Mouse (Mus musculus): Measurements from ENCODE around the gene Opn1sw.
A peak's percentile ranks its signal among the peaks of the same experiment; 100 is the strongest.
"Not testable (repeated sequence)": the region's sequence is repeated elsewhere in the genome, so short reads cannot be mapped to it uniquely, and the experiment has no call there.

The Opn1sw gene

DNA sequence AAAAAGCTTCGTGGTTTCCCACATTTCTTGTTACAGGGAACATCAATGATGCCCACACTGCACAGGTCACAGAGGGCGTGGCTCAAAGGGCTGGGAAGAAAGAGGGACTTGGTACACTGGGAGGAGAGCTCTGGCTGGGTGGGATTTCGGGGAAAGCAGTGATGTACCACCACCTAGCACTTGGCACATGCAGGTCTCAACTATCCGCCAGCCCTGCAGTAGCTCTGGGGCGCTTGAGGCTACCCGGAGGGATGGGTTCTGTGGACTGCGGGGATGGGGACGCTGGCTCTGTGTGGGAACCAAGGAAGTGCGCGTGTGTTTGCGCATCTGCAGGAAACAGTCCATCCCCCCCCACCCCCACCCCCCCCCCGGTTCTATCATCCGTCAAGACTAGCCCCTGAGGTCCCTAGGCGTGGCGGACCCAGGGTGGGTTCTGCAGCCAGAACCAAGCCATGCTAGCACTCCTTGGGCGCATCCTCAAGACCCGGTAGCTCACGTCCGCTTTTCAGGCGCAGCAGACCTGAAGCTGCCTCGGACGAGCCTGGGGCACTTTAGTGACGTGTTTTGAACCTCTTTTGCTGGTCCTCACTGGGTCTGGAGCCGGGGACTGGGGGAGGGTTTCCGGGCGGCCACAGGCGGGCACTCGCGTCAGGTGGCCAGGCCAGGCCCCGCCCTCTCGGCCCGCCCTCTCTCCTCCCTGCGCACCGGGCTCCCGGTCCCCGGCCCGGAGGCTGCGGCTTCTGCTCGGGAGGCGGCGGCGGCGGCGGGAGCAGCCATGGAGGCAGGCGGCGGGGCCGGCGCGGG, 7.8 kb upstream of the Opn1sw start, which contains the start of gene Ccdc136:
Ccdc136 (plus strand) TSS at position 400 of the 804 bp plus-strand sequence.
- peak; percentile 65 for DNase-seq (ENCODE audit: low spot score)

DNA sequence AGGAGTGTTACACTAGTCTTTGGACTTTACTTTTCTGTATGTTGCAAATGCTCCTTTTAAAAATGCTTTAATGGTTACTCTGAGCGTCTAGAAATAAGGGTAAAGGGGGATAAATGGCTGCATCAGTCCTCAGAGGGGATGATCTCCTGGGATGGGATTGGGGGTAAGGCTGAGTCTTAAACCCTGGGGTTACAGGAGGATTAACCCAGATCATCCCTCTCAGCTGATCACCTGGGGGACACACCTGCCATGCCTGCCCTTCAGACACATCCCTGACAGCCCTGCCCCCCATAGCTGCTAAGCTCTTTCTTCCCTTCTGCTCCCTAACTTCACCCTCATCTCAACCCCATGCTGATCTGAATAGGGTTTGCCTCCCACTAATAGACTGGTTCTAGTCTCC, 6.0 kb upstream of the Opn1sw start:
- no peak for DNase-seq (ENCODE audit: low spot score)

DNA sequence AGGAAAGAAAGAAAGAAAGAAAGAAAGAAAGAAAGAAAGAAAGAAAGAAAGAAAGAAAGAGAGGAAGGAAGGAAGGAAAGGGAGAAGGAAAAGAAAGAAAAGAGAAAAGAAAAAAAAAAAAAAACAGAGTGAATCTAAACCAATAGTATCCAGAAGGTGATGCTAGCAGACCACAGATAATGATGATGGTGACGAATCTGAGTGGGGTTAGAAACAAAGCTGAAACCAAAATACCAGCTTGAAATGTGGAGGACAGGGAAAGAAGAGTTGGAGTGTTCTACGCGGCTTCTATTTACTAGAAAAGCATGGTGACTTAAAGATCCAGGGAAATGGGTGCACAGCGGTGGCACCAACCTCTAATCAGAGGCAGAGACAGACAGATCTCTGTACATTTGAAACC, 3.5 kb upstream of the Opn1sw start:
- no peak for DNase-seq (ENCODE audit: low spot score)

DNA sequence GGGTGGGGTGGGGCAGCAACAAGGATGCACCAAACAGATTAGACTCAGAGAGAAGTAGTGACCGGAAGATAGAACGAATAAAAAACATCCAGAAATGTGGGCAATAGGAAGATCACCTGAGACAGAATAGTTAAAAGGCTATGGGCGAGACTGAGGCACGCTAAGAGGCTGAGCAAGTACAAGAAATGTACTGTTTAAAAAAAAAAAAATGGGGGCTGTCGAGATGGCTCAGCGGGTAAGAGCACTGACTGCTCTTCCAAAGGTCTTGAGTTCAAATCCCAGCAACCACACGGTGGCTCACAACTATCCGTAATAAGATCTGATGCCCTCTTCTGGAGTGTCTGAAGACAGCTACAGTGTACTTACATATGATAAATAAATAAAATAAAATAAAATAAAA, 3.0 kb upstream of the Opn1sw start:
- not testable (repeated sequence) for DNase-seq (ENCODE audit: low spot score)

DNA sequence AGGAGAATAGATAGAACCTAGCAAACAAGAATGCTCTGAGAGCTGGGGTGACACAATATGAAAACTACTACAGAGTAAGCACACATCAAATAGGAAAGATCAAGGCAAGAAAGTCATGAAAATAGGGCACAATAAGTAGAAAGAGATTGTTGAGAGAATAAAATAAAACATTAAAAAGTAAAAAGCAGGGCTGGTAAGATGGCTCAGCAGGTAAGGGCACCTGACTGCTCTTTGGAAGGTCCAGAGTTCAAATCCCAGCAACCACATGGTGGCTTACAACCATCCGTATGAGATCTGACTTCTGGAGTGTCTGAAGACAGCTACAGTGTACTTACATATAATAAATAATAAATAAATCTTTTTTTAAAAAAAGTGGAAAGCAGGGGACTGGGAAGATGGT, 2.2 kb upstream of the Opn1sw start:
- DNase-seq (ENCODE audit: low spot score), result not testable (repeated sequence)

DNA sequence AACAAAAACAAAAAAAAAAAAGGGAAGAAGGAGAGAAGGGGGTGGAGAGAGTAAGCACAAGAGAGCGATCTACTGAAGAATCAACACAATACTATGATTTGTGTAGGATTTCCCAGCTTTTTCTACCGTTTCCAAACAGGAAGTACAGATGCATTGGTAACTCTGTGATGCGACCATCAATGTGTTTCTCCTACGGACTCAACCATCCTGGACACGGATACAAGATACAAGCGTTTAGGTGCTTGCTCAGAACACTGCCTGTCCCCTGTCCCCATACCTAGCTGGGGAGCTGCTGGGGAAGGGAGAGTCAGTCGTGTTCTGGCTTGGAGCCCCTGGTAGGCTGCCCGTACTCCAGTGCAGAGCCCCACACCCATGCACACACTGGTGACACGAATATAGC, 1.2 kb upstream of the Opn1sw start:
- DNase-seq (ENCODE audit: low spot score), result no peak

DNA sequence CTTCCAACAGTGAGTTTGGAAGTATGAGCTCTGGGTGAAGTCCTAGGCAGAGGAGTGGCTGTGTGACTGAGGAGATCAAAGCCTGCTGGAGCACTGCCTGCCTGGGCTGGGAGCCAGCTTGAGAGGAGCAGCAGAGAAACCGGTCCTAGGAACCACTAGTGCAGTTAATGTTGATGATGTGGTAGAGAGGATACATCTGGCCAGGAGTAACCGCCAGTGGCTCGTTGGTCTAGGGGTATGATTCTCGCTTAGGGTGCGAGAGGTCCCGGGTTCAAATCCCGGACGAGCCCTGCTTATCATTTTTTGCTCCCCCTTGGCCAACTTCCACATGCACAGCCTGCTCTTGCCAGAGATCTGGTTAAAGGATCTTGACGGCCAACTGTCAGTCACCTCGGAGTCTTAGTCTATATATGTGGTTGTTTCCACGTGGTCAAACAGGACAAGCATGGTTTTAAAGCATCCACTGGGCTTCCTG, 375 bp upstream of the Opn1sw start:
- peak; percentile 95 for DNase-seq (ENCODE audit: low spot score)

DNA sequence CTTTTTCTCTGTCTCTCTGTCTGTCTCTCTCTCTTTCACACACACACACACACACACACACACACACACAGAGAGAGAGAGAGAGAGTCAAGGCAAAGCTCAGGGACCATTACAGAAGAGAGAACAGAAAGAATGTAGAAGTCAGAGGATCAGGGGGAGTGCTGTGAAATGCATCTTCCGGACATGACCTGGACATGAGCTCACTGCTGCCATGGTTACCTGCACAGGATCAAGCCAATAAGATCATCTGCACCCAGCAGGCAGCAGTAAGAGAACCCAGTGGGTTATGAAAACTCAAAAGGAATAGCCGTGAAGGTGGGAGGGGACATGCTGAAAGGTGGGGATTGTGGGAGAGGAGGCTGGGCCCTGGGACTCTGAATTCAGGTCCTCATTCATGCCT, 5.8 kb downstream of the Opn1sw start:
- no peak for DNase-seq (ENCODE audit: low spot score)

DNA sequence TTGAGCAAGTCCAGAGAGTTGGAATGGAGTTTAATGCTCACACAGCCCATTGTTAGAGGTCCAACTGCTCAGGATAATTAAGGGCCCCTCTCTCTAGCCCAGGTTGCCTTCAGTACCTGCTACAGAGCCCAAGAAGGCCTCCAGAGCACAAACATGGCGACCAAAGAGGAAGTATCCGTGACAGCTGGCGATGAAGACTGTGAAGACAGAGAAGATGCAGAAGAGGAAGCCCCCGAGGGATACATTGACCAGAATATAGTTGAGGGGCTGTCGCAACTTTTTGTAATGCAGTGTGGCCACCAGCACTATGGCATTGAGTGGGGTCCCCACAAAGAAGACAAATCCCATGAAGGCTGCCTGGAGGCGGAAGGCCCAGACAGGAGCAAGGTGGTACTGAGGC, 8.3 kb downstream of the Opn1sw start:
- no peak for DNase-seq (ENCODE audit: low spot score)

DNA sequence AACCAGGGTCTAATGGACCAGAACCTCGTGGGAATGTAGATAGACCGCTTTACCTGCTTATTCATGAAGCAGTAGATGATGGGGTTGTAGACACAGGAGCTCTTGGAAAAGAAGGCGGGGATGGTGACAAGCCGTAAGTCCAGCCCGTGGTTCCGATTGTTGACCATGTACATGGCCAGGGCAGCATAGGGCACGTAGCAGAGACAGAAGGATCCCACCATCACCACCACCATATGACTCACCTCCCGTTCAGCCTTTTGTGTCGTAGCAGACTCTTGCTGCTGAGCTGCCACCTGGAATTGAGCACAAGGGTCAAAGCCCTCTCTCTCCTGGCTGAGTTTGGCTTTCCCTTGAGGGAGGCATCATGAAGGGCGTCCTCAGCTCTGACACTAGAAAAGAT, 9.6 kb downstream of the Opn1sw start:
- DNase-seq (ENCODE audit: low spot score), result no peak

DNA sequence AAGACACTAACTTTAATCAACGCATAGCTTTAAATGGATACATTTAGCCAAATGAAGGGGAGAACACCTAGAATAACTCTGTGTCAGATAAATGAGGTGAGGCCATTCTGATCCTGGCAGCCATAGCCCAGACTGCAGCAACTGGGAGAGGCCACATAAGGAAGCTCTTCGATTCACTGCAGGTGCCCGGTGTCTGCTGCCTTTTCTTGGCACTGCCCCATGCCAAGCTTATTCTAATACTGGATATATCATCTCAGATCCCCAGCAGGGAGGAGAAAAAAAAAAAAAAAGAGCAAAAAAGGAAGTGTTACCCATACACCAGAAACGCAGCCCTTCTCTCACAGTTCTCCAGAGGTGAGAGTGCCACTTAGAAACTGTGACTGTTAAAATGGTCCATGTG, 10.9 kb downstream of the Opn1sw start:
- no peak for DNase-seq (ENCODE audit: low spot score)

DNA sequence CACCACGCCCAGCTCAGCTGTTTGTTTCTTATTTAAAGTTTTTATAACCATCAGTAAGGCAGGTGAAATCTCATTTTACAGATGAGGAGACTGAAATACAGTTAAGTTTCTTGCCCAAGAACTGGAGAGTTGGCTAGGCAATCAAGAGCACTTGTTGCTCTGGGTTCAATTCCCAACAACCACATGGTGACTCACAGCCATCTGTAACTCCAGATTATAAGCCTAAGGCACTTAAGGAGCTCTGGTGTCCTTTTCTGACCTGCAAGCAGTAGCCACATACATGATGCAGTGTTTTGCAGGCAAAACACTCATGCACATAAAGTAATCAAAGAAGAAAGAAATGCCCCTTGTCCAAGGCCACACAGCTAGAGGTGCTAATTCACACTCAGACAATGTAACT, 23.0 kb downstream of the Opn1sw start:
- no peak for DNase-seq (ENCODE audit: low spot score)

DNA sequence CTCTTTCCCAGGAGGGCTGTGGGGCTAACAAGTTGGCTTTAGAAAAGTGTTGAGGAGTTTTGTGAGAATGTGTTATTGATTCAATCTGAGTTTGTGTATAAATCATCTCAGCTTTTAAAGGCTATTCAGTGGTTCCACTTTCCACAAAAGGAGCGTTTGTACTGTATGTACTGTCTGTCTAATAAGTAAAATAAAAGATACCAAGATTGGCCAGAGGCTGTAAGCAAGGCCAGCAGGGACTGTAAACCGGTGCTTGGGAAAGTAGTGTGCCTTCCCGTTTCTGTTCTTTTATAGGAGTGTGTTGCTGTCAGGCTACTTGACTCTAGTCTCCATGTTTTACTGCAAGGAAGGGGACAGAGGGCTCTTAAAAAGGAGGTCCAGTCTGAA, 25.1 kb downstream of the Opn1sw start:
- no peak for DNase-seq (ENCODE audit: low spot score)

DNA sequence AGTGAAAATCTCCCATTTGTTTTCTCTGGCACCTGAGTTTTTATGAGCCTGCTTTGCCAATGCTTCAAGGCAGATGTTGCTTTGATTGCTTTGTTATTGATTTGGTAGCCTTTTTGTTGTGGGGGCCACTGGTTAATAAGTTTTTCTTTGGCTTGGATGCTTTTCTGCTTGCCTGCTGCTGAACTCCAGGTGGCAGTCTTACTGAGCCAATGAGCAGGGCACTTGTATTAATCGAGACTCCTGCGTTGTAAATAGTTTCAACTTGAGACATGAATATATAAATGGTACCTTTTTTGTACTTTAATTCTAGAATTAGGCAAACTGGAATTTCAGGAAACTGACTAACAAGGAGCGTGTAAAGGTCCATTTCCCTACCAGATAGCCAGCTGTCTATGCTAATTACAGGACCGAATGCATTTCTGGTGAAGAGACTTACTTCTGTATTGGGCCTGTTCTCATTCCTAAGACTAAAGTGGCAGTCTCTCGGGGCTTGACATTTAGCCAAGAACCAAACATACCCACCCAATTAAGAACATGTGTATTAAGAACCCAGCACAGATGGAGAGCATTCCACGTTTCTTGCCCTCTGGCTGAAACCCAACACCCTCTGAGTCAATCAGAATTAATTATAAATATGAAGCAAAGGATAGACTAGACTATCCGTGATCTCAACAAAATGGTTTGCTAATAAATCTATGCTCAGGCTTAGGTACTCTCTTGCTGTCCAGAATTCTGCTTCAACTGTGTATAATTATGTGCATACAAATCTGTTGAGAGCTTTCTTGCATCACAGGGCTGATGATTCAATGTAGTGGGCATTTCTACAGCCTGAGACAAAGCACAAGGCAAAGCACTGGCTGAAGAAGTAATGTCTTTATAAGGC, 25.8 kb downstream of the Opn1sw start:
- DNase-seq (ENCODE audit: low spot score), result no peak

DNA sequence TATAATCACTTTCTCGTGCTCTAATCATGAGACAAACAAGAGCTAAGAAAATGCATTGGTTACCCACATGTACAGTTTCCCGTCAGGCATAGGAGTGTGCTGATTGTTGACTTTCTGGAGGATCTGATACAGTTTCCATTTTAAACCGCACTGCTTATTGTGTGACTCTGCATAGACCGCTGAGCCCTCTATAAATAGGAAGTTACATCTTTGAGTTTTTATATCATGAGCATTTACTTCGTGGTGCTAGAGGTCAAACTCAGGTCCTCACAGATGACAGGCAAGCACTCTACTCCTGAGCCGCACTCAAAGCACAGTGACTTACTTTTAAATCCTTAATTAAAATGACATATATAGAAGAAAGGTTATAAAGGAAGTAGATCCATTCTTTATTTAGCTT, 28.1 kb downstream of the Opn1sw start:
- no peak for DNase-seq (ENCODE audit: low spot score)

DNA sequence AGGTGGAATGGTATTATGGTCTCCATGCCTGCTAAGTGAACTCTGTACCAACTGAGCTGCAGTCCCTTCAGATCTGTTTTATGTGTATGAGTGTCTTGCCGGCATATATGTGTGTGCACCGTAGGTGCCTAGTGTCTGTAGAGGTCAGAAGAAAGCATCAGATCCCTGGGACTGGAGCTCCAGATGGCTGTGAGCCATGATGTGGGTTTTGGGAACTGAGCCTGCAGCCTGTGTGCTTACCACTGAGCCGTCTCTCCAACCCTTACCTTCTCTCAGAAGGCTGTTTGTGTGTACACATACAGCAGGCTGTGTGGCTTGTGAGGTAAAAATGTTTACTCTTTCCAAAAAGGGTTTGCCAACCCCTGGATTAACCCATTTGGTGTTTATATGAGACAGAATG, 28.9 kb downstream of the Opn1sw start:
- DNase-seq (ENCODE audit: low spot score), result no peak

DNA sequence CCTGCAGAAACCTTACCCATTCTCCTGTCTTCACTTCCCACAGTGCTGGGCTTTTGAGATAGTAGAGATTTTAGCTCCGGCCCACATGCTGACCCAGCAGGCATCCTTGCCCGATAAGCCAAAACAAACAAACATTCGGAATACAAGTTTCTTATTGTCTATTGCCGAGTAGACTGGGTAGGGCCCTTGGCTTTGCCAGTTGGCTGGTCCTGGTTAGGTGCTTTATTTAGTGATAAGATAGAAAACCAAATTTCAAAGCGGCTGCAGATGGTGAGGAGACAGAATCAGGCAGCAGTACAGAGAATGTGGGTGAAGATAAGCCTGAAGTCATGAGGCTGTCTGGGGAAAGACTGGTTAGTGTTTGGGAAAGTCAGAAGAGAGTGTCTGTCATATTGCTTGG, 35.5 kb downstream of the Opn1sw start:
- DNase-seq (ENCODE audit: low spot score), result no peak

DNA sequence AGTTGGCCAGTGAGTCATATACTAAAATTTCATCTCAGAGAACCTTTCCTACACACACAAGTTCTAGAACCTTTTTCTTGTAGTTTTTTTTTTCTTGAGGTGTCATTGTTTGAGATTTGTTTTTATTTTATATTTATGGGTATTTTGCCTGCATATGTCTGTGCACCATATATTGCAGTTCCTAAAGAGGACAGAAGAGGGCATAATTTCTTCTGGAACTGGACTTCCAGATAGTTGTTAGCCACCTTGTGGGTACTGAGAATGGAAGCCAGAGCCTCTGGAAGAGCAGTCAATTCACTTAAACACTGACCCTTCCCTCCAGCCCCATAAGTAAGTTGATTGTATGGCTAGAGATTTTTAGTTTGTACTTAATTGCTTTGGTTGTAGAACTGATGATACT, 36.7 kb downstream of the Opn1sw start:
- DNase-seq (ENCODE audit: low spot score), result no peak

DNA sequence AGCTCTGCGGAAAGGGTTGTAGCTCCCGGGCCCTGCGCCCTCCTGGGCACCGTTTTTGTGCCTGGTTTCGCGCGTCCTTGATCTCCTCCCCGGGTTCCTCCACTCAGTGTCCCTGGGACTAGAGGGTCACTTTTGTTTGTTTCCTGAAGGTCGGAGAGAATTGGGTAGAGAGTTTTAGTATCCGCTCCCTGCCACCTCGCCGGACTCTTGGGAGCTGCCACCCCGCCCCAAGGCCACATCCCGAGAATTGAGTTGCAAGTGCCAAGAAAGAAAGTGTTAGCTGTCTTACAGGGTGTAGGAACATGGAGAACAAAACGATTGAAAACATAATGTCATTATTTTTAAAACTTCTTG, 39.9 kb downstream of the Opn1sw start:
- no peak for DNase-seq (ENCODE audit: low spot score)

DNA sequence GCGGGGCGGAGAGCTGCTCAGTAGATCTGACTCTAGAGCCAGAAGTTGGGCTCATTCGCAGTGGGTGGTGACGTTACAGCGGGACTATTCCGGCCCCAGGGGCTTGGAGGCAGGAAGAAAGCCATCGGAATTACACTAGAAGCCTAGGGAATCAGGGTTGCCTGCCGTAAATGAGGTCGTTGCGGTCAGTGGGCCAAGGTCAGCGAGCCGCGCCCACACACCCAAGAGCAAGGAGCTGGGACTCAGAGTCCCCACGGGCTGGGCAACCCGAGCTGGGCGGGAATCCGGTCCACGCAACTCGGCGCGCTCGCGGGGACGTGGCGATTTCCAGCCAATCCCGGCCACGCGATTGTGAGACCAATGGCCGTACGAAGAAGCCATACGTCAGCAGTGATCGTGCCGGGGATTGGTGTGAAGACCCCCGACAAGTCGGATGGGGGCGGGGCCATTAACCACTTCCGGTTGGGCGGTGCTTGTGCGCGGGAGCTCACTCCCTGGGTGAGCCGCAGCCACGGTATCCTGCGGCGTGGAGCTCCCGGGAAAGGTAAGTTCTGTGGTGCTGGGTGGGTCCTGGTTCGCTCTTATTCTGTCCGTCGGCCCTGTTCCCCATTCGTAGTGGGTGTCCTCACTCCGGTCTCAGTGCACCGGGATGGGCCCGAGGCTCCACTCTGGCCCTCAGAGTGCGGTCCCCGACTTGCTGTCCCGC, 40.5 kb downstream of the Opn1sw start, which contains the start of gene Calu:
Calu (plus strand) TSS at position 405 of the 706 bp plus-strand sequence.
- peak; percentile 99 for DNase-seq (ENCODE audit: low spot score)

DNA sequence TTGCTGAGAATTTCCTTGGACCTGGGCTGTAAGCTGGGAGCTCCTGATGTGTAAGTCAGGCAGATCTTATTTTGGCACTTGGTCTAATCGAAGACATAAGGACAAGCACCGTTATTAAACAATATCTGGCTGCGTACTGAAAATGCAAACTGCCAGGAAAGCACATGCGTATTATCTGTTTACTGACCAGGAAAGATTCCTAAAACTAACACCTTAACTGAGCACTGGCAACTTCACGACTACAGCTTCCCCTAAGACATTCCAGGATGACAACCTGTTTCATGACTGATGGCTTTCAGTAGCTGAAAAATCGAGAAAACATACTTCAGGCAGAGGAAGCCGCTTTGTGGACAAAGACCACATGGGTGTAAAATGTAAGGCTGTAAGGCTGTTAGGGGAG, 41.1 kb downstream of the Opn1sw start:
- no peak for DNase-seq (ENCODE audit: low spot score)

DNA sequence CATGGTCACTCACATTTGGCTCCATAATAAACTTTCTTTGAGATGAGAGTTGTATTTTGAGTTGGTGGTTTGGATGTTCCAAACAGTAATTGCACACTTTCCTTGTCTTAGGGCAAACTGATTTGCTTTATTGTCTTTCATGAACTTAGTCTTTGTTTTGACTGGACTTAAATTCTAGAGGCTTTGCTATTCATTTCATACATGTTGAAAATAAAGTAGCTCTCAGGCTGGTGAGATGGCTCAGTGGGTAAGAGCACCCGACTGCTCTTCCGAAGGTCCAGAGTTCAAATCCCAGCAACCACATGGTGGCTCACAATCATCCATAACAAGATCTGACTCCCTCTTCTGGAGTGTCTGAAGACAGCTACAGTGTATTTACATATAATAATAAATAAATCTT, 41.8 kb downstream of the Opn1sw start:
- not testable (repeated sequence) for DNase-seq (ENCODE audit: low spot score)

DNA sequence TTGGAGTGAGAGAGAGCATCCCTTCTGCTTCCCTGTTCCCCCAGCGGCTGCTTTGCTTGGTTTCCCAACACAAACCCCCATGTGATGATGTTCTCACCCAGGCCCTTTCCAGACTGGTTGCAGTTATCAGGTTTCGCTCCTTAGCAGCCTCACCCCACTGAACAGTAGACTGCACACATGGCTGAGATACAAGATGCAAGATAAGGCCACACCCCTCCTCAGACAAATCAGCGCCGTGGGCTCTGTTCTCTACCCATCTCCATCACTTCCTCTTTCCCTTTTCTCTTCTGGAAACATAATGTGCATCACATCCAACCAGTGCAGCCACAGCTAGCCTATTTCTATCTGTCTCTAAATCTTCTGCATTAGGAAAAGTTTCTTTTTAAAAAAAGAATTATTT, 58.8 kb downstream of the Opn1sw start:
- DNase-seq (ENCODE audit: low spot score), result no peak

Measured in ovary, postnatal 14 days (tissue).